Mouse (Mus musculus): Measurements from ENCODE around the gene Klhl2. TPM values are rescaled to one million over a fixed set of nuclear protein-coding genes. Genes with fewer than 3 reads are reported as not detected.
A peak's percentile ranks its signal among the peaks of the same experiment; 100 is the strongest.

The Klhl2 gene
- polyA plus RNA-seq (2012; rRNA removed), result 30.3 and 43.5 TPM in 2 replicates

GRCm38 (mm10) chr8:64849897-64850541, at the start of gene Klhl2:
Gene Klhl2, minus strand, starts transcription at chr8:64850017.
- no peak for DNase-seq (ENCODE audit: low read depth)

GRCm38 (mm10) chr8:64898710-64899109, 48.9 kb upstream of the Klhl2 start:
- DNase-seq (ENCODE audit: low read depth), result no peak

- no peak for DNase-seq (ENCODE audit: low read depth)
These were observed 46.9 kb upstream of the Klhl2 start for GRCm38 (mm10) chr8:64896731-64897130.

- DNase-seq (ENCODE audit: low read depth), result peak; percentile 55
These were observed 30.9 kb upstream of the Klhl2 start for GRCm38 (mm10) chr8:64880619-64881200.

GRCm38 (mm10) chr8:64877630-64878312, 28.0 kb upstream of the Klhl2 start:
- peak; percentile 2 for DNase-seq (ENCODE audit: low read depth)

- DNase-seq (ENCODE audit: low read depth), result no peak
These were observed 21.8 kb upstream of the Klhl2 start for GRCm38 (mm10) chr8:64871469-64872165.

GRCm38 (mm10) chr8:64870218-64870617, 20.4 kb upstream of the Klhl2 start:
- no peak for DNase-seq (ENCODE audit: low read depth)

GRCm38 (mm10) chr8:64849091-64849896, 523 bp downstream of the Klhl2 start:
- DNase-seq (ENCODE audit: low read depth), result no peak

- no peak for DNase-seq (ENCODE audit: low read depth)
These were observed 1.5 kb downstream of the Klhl2 start for GRCm38 (mm10) chr8:64848245-64848785.

GRCm38 (mm10) chr8:64847650-64848049, 2.2 kb downstream of the Klhl2 start:
- DNase-seq (ENCODE audit: low read depth), result no peak

GRCm38 (mm10) chr8:64847241-64847640, 2.6 kb downstream of the Klhl2 start:
- no peak for DNase-seq (ENCODE audit: low read depth)

- peak; percentile 44 for DNase-seq (ENCODE audit: low read depth)
These were observed 4.5 kb downstream of the Klhl2 start for GRCm38 (mm10) chr8:64845314-64845713.

GRCm38 (mm10) chr8:64844043-64844481, 5.8 kb downstream of the Klhl2 start:
- no peak for DNase-seq (ENCODE audit: low read depth)

GRCm38 (mm10) chr8:64843168-64843567, 6.6 kb downstream of the Klhl2 start:
- no peak for DNase-seq (ENCODE audit: low read depth)

GRCm38 (mm10) chr8:64841747-64842406, 7.9 kb downstream of the Klhl2 start:
- DNase-seq (ENCODE audit: low read depth), result no peak

GRCm38 (mm10) chr8:64839628-64840027, 10.2 kb downstream of the Klhl2 start:
- no peak for DNase-seq (ENCODE audit: low read depth)

GRCm38 (mm10) chr8:64835475-64836122, 14.2 kb downstream of the Klhl2 start:
- DNase-seq (ENCODE audit: low read depth), result no peak

- DNase-seq (ENCODE audit: low read depth), result no peak
These were observed 15.5 kb downstream of the Klhl2 start for GRCm38 (mm10) chr8:64834071-64834877.

GRCm38 (mm10) chr8:64832581-64833135, 17.2 kb downstream of the Klhl2 start:
- DNase-seq (ENCODE audit: low read depth), result peak; percentile 37

Data from gonadal fat pad, adult 2 months (tissue).